ENCODE assay signal across 8 mouse cellular contexts in the genomic region with DNA sequence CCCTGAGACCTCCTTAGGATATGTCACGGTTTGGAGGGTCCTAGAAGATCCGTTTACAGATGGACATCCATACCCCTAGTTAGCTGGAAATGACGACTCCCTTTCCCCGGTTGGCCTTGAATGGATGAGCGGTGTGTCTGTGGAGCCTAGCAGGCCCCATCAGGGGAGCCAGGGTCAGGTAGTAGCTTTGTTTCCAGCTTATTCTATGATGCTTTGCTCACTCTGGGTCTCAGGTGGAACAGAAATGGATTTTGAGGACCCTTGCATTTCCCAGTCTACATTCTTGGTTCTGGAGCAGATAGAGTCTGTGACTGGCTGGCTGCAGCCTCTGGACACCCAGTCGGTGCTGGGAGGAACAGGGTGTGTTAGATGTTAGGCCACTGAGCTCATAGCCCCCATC. TPM values are rescaled to one million over a fixed set of nuclear protein-coding genes. Genes with fewer than 3 reads are reported as not detected.
DNase-seq lines count a peak whose midpoint lies in the region; ATAC-seq and TF ChIP-seq lines count a peak whose summit lies in the region.

No protein-coding gene starts in this region.

- no peak for TF ChIP-seq POLR2A in kidney, adult 2 months (IDR thresholded peaks at IDR 0.05; ENCODE audit: low read depth, low read length)

- no peaks in the 10 kb centered on the region for H3K27me3 ChIP-seq in kidney, adult 2 months (replicated peaks; ENCODE audit: control insufficient read depth, insufficient read depth, low read length)
- no peaks in the 10 kb centered on the region for H3K27me3 ChIP-seq in embryonic facial prominence, embryonic 11.5 days (ENCODE audit: control insufficient read depth, insufficient read depth, low read length)
- H3K27me3 ChIP-seq in hindbrain, embryonic 14.5 days (ENCODE audit: control insufficient read depth, insufficient read depth, low read length): no peaks in the 10 kb centered on the region
- H3K27me3 ChIP-seq in midbrain, embryonic 14.5 days (ENCODE audit: control insufficient read depth, insufficient read depth, low read length): no peaks in the 10 kb centered on the region

- 52% methylated on average over 6 of the region's 6 CpGs for WGBS in kidney, adult 2 months
- WGBS in embryonic facial prominence, embryonic 11.5 days: 75% methylated on average over 6 of the region's 6 CpGs
- WGBS in hindbrain, embryonic 14.5 days: 72% methylated on average over 6 of the region's 6 CpGs
- WGBS in midbrain, embryonic 14.5 days: 73% methylated on average over 6 of the region's 6 CpGs

- H3K4me1 ChIP-seq in kidney, adult 2 months (ENCODE audit: control insufficient read depth, insufficient read depth, low read length): peaks cover 36% of the 10 kb centered on the region
- peaks cover 8% of the 10 kb centered on the region for H3K4me1 ChIP-seq in embryonic facial prominence, embryonic 11.5 days (ENCODE audit: control insufficient read depth, insufficient read depth, low read length)
- H3K4me1 ChIP-seq in hindbrain, embryonic 14.5 days (replicated peaks; ENCODE audit: control insufficient read depth, insufficient read depth, low read length): peaks cover 59% of the 10 kb centered on the region
- peaks cover 42% of the 10 kb centered on the region for H3K4me1 ChIP-seq in midbrain, embryonic 14.5 days (ENCODE audit: control insufficient read depth, insufficient read depth, low read length)

- H3K9ac ChIP-seq in embryonic facial prominence, embryonic 11.5 days (replicated peaks; ENCODE audit: low read length): no peak overlapping the region
- peak overlapping the region; percentile 93 for H3K9ac ChIP-seq in hindbrain, embryonic 14.5 days
- peak overlapping the region; percentile 93 for H3K9ac ChIP-seq in midbrain, embryonic 14.5 days (replicated peaks; ENCODE audit: low read length)

- H3K4me2 ChIP-seq in embryonic facial prominence, embryonic 11.5 days (ENCODE audit: low read depth, low read length): peak overlapping the region; percentile 95; the same call in 1 of the 2 replicates
- H3K4me2 ChIP-seq in hindbrain, embryonic 14.5 days (replicated peaks): peak overlapping the region; percentile 88
- H3K4me2 ChIP-seq in midbrain, embryonic 14.5 days (ENCODE audit: low read length): peak overlapping the region; percentile 81

- no peaks in the 10 kb centered on the region for H3K9me3 ChIP-seq in embryonic facial prominence, embryonic 11.5 days (replicated peaks; ENCODE audit: control insufficient read depth, low read length)
- H3K9me3 ChIP-seq in hindbrain, embryonic 14.5 days (ENCODE audit: control insufficient read depth, low read length): no peaks in the 10 kb centered on the region
- no peaks in the 10 kb centered on the region for H3K9me3 ChIP-seq in midbrain, embryonic 14.5 days (ENCODE audit: control insufficient read depth, low read length)

- no peak overlapping the region for H3K27ac ChIP-seq in kidney, adult 2 months (ENCODE audit: insufficient read depth, low read depth, low read length)
- H3K27ac ChIP-seq in embryonic facial prominence, embryonic 11.5 days (replicated peaks; ENCODE audit: low read depth, low read length): 0 out of 2 replicates have a peak overlapping the region, but pooled peaks have one; percentile 11
- H3K27ac ChIP-seq in hindbrain, embryonic 14.5 days: no peak overlapping the region
- H3K27ac ChIP-seq in midbrain, embryonic 14.5 days (replicated peaks; ENCODE audit: low read depth, low read length): no peak overlapping the region

- no peaks in the 10 kb centered on the region for H3K36me3 ChIP-seq in kidney, adult 2 months (ENCODE audit: control insufficient read depth, insufficient read depth, low read length)
- H3K36me3 ChIP-seq in embryonic facial prominence, embryonic 11.5 days (replicated peaks; ENCODE audit: control insufficient read depth, insufficient read depth, low read depth, low read length): peaks cover 2% of the 10 kb centered on the region; the same call in 1 of the 2 replicates
- peaks cover 10% of the 10 kb centered on the region for H3K36me3 ChIP-seq in hindbrain, embryonic 14.5 days (replicated peaks; ENCODE audit: control insufficient read depth, insufficient read depth)
- peaks cover 12% of the 10 kb centered on the region for H3K36me3 ChIP-seq in midbrain, embryonic 14.5 days (ENCODE audit: control insufficient read depth, insufficient read depth, low read length)

- ATAC-seq in embryonic facial prominence, embryonic 11.5 days (replicated peaks; ENCODE audit: insufficient number of reproducible peaks, low FRiP score, low TSS enrichment, low read depth): no peak
- no peak for ATAC-seq in hindbrain, embryonic 14.5 days (ENCODE audit: low FRiP score)
- no peak for ATAC-seq in midbrain, embryonic 14.5 days (ENCODE audit: low FRiP score, low TSS enrichment)

- no peak for TF ChIP-seq CTCF in kidney, adult 2 months (conservative IDR thresholded peaks at IDR 0.05; ENCODE audit: insufficient read depth, insufficient read length, low read depth, low read length)

- no peak for DNase-seq in kidney, adult 2 months
- no peak for DNase-seq in kidney, postnatal 4 days
- DNase-seq in embryonic facial prominence, embryonic 11.5 days (ENCODE audit: low spot score): no peak
- no peak for DNase-seq in hindbrain, embryonic 14.5 days (ENCODE audit: low spot score)
- DNase-seq in midbrain, embryonic 14.5 days: no peak
- no peak for DNase-seq in right cerebral cortex, adult 18-20 months
- DNase-seq in thymus, postnatal 4 days: no peak
- no peak for DNase-seq in right cerebral cortex, adult 2 months (ENCODE audit: low spot score in 2 of 2)

- peak overlapping the region; percentile 71; the same call in 1 of the 2 replicates for H3K4me3 ChIP-seq in kidney, adult 2 months (ENCODE audit: insufficient read depth, low read depth, low read length)
- peak overlapping the region; percentile 6; the same call in 1 of the 2 replicates for H3K4me3 ChIP-seq in embryonic facial prominence, embryonic 11.5 days (ENCODE audit: low read depth, low read length)
- peak overlapping the region; percentile 87 for H3K4me3 ChIP-seq in hindbrain, embryonic 14.5 days (replicated peaks; ENCODE audit: low read length)
- H3K4me3 ChIP-seq in midbrain, embryonic 14.5 days (replicated peaks; ENCODE audit: low read depth, low read length): peak overlapping the region; percentile 87

RNA-seq across cellular contexts. Expression of a gene that starts 1.4 kb away (rescaled TPM):
- 53.2 and 58.5 TPM in 2 replicates for polyA plus RNA-seq in kidney, adult 2 months (2012; rRNA removed)
- polyA plus RNA-seq in embryonic facial prominence, embryonic 11.5 days (2014; fragmentation: Nextera tagmentation; extraction: Ambion mirVana): 11.9 and 12.4 TPM in 2 replicates
- polyA plus RNA-seq in hindbrain, embryonic 14.5 days (2014; fragmentation: Nextera tagmentation; extraction: Ambion mirVana): 21.3 and 23.2 TPM in 2 replicates
- polyA plus RNA-seq in midbrain, embryonic 14.5 days (2014; fragmentation: Nextera tagmentation; extraction: Ambion mirVana): 23.1 and 25.1 TPM in 2 replicates

RNA-seq across cellular contexts. Expression of a gene that starts 5.3 kb away (rescaled TPM):
- polyA plus RNA-seq in kidney, adult 2 months (2012; rRNA removed): 22.3 and 31.4 TPM in 2 replicates
- 7.9 and 8.5 TPM in 2 replicates for polyA plus RNA-seq in embryonic facial prominence, embryonic 11.5 days (2014; fragmentation: Nextera tagmentation; extraction: Ambion mirVana)
- 44.5 and 45.0 TPM in 2 replicates for polyA plus RNA-seq in hindbrain, embryonic 14.5 days (2014; fragmentation: Nextera tagmentation; extraction: Ambion mirVana)
- polyA plus RNA-seq in midbrain, embryonic 14.5 days (2014; fragmentation: Nextera tagmentation; extraction: Ambion mirVana): 42.6 and 43.7 TPM in 2 replicates

RNA-seq across cellular contexts. Expression of a gene that starts 20.1 kb away (rescaled TPM):
- 2.7 and 3.2 TPM in 2 replicates for polyA plus RNA-seq in kidney, adult 2 months (2012; rRNA removed)
- 1.9 and 2.8 TPM in 2 replicates for polyA plus RNA-seq in embryonic facial prominence, embryonic 11.5 days (2014; fragmentation: Nextera tagmentation; extraction: Ambion mirVana)
- 1.7 and 2.7 TPM in 2 replicates for polyA plus RNA-seq in hindbrain, embryonic 14.5 days (2014; fragmentation: Nextera tagmentation; extraction: Ambion mirVana)
- 1.8 and 2.0 TPM in 2 replicates for polyA plus RNA-seq in midbrain, embryonic 14.5 days (2014; fragmentation: Nextera tagmentation; extraction: Ambion mirVana)

RNA-seq across cellular contexts. Expression of a gene that starts 21.0 kb away (rescaled TPM):
- polyA plus RNA-seq in kidney, adult 2 months (2012; rRNA removed): 19.4 and 24.4 TPM in 2 replicates
- polyA plus RNA-seq in embryonic facial prominence, embryonic 11.5 days (2014; fragmentation: Nextera tagmentation; extraction: Ambion mirVana): 31.0 and 35.5 TPM in 2 replicates
- 13.3 and 15.1 TPM in 2 replicates for polyA plus RNA-seq in hindbrain, embryonic 14.5 days (2014; fragmentation: Nextera tagmentation; extraction: Ambion mirVana)
- polyA plus RNA-seq in midbrain, embryonic 14.5 days (2014; fragmentation: Nextera tagmentation; extraction: Ambion mirVana): 11.7 and 12.0 TPM in 2 replicates

RNA-seq across cellular contexts. Expression of a gene that starts 24.2 kb away (rescaled TPM):
- not detected in 2 replicates for polyA plus RNA-seq in kidney, adult 2 months (2012; rRNA removed)
- 0.14 TPM in 1 of 2 replicates, not detected in the other for polyA plus RNA-seq in embryonic facial prominence, embryonic 11.5 days (2014; fragmentation: Nextera tagmentation; extraction: Ambion mirVana)
- polyA plus RNA-seq in hindbrain, embryonic 14.5 days (2014; fragmentation: Nextera tagmentation; extraction: Ambion mirVana): not detected in 2 replicates
- not detected in 2 replicates for polyA plus RNA-seq in midbrain, embryonic 14.5 days (2014; fragmentation: Nextera tagmentation; extraction: Ambion mirVana)

Comparison
In these comparisons a context has a peak if more than half of its experiments do, and no peak if none do; other contexts are left out.
1. H3K4me3 ChIP-seq: peak in every context shown above with its lines; median percentile 87 in hindbrain, embryonic 14.5 days; 87 in midbrain, embryonic 14.5 days; 71 in kidney, adult 2 months; 6 in embryonic facial prominence, embryonic 11.5 days.